Mouse (Mus musculus) heart, embryonic 16.5 days (tissue): Measurements from ENCODE around the gene Pthlh. TPM values are rescaled to one million over a fixed set of nuclear protein-coding genes. Genes with fewer than 3 reads are reported as not detected.

Experiments used
- ATAC-seq: fragments of 200-750 bp; cut with Nextera tagmentation; replicated peaks from 2 replicates; pipeline ENCODE4 v1.8.0; 2017; ENCODE audit warnings: moderate number of reproducible peaks; ENCODE audit not compliant: insufficient read depth, low FRiP score; ENCODE audit errors: extremely low read depth
- H3K27ac ChIP-seq: fragments of 300-500 bp; sonication (generic); 2 replicates; pipeline ENCODE4 v1.5.1; 2014; ENCODE audit warnings: mild to moderate bottlenecking, low read length, control low read depth, moderate library complexity
- H3K27me3 ChIP-seq: fragments of 300-500 bp; sonication (generic); 2 replicates; pipeline ENCODE4 v1.6.1; 2014; ENCODE audit warnings: low read length, mixed read lengths; ENCODE audit not compliant: control insufficient read depth, insufficient read depth
- H3K36me3 ChIP-seq: fragments of 300-500 bp; sonication (generic); 2 replicates; pipeline ENCODE4 v1.6.1; 2014; ENCODE audit not compliant: control insufficient read depth, insufficient read depth
- H3K4me1 ChIP-seq: fragments of 300-500 bp; sonication (generic); 2 replicates; pipeline ENCODE4 v1.6.1; 2014; ENCODE audit warnings: low read length, mixed read lengths; ENCODE audit not compliant: control insufficient read depth, insufficient read depth
- H3K4me2 ChIP-seq: fragments of 300-500 bp; sonication (generic); 2 replicates; pipeline ENCODE4 v1.6.1; 2014; ENCODE audit warnings: low read depth, mild to moderate bottlenecking, control low read depth, low read length
- H3K4me3 ChIP-seq: fragments of 300-500 bp; sonication (generic); 2 replicates; pipeline ENCODE4 v1.5.1; 2014; ENCODE audit warnings: mild to moderate bottlenecking, control low read depth, low read length
- H3K9ac ChIP-seq: fragments of 300-500 bp; sonication (generic); 2 replicates; pipeline ENCODE4 v1.6.1; 2014; ENCODE audit warnings: low read length, control low read depth
- H3K9me3 ChIP-seq: fragments of 300-500 bp; sonication (generic); replicated peaks from 2 replicates; pipeline ENCODE4 v1.6.1; 2016; ENCODE audit warnings: low read length; ENCODE audit not compliant: control insufficient read depth
- WGBS: fragments of 180-500 bp; shearing (Covaris S2); extraction: QIAGEN DNeasy Blood & Tissue Kit; methylation state at CpG from one replicate; pipeline ENCODE4 v1.1.7; 2014; 5-methylcytosine and 5-hydroxymethylcytosine counted together
- polyA plus RNA-seq: library from polyadenylated mRNA; unstranded; fragments of >200 nt; fragmentation: Nextera tagmentation; extraction: Ambion mirVana; gene quantifications from 2 replicates; pipeline ENCODE4 v1.2.1, GENCODE M21; 2015

The Pthlh gene
- polyA plus RNA-seq, 1 experiment from 2014 or later, result 2.0 TPM

DNA sequence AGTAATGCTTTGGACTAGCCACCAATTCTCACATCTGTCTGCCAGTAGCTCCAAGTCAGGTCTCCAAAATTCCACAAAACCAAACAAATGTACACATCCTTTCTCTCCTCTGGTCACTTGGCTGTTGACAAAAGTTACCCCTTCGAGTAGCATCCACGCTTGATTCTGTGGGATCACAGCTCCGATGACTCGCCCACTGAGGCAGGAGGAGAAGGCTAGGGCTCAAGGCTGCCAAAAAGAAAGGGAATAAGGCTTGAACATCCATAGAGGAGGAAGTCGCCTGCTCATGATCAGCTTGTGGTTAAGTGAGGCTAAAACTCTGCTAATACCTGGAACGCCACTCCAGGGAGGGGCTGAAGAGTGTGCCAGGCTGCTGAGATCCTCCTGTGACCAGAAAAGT is 2.5 kb upstream of the Pthlh start:
- Histone ChIP-seq H3K4me2 (no peak overlapping the region), H3K9me3 (no peaks in the 10 kb centered on the region), H3K27ac (no peak overlapping the region), H3K4me1 (peaks cover 12% of the 10 kb centered on the region), H3K36me3 (no peaks in the 10 kb centered on the region), H3K4me3 (no peak overlapping the region), H3K9ac (no peak overlapping the region), H3K27me3 (peaks cover 45% of the 10 kb centered on the region)
- WGBS, result 77% methylated on average over 6 of the region's 6 CpGs
- no peak for ATAC-seq

DNA sequence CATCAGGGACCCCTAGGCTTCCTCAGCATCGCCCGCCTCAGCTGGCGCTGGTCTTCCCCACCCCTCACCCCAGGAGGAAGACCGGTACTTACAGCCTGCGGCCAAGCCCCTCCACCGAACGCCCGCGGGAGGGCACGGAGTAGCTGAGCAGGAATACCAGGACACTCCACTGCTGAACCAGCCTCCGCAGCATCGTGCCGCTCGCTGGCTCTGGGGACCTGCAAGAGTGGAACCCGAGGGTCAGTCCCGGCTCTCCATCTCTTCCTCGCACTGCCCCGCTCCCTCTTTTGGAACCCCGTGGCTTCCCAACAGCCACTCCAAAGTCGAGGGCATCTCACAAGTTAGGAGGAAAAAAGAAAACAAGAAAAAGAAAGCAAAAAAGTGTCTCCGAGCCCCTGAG is 805 bp downstream of the Pthlh start:
- Histone ChIP-seq H3K4me2 (peak overlapping the region; percentile 85), H3K4me3 (peak overlapping the region; percentile 65), H3K9ac (peak overlapping the region; percentile 66), H3K4me1 (peaks cover 11% of the 10 kb centered on the region), H3K27me3 (peaks cover 49% of the 10 kb centered on the region), H3K36me3 (no peaks in the 10 kb centered on the region), H3K9me3 (no peaks in the 10 kb centered on the region), H3K27ac (no peak overlapping the region)
- under 1% methylated on average over 21 of the region's 21 CpGs for WGBS
- ATAC-seq, result no peak

DNA sequence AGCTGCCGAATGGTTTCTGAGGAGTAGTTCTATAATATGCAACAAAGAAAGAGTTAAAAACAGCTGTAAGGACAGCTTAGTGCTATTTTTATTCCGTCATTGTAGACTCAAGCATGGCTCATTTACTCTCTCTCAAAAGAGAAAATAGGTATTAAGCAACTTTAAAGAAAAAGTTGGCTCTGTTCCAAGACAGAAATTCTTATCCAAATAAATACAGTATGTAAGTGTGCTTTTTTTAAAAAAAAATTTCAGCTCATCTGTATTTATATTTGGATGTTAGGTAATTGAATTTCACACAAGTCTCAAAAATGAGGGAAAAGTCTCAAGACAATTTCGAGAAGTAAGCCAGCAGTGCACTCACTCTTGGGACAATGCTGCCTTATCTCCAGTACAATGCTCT is 2.4 kb downstream of the Pthlh start:
- Histone ChIP-seq H3K9me3 (no peaks in the 10 kb centered on the region), H3K36me3 (no peaks in the 10 kb centered on the region), H3K4me1 (peaks cover 9% of the 10 kb centered on the region), H3K27me3 (peaks cover 37% of the 10 kb centered on the region), H3K9ac (no peak overlapping the region), H3K27ac (no peak overlapping the region), H3K4me3 (no peak overlapping the region), H3K4me2 (no peak overlapping the region)
- 40% methylated on average over 3 of the region's 3 CpGs for WGBS
- ATAC-seq, result no peak

DNA sequence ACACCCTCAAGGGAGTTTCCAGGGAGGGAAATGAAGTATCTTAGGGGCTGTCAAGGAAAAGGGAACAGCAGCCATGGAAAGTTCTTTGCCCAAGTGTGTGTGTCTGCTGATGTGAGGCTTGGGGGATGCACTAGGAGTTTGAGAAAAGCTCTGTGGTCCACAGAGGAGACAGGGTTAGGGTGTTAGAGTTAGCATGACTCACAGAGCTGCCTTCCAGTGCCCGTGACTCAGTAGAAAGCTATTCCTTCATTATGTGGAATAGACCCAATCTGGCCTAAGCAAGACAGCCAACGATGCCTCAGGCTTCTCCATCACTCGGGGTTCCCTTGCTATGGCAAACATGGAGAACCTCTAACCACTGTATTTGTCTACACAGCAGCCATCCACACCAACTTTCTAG is 3.2 kb downstream of the Pthlh start:
- Histone ChIP-seq H3K4me3 (no peak overlapping the region), H3K9ac (no peak overlapping the region), H3K9me3 (no peaks in the 10 kb centered on the region), H3K4me1 (peaks cover 9% of the 10 kb centered on the region), H3K27ac (no peak overlapping the region), H3K4me2 (no peak overlapping the region), H3K36me3 (no peaks in the 10 kb centered on the region), H3K27me3 (peaks cover 32% of the 10 kb centered on the region)
- ATAC-seq, result no peak
- 69% methylated on average over 3 of the region's 3 CpGs for WGBS

DNA sequence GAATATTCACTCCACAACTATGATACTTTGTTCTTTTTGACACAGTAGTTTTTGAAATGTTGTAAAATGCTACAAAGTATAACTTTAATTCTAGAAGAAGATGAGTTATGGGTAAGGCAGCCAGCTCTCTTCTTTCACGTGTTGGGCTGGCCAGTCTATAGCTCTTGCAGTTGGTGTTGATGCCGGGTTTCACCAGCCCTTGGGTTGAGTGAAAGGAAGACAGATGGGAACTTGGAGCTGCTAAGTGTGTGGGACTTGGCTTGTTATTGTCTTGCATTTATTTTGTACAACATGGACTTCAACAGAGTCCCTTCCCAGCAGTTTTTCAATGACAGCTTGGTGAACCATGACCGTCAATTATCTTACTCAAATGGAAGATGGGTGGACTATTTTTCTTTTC is 16.2 kb downstream of the Pthlh start:
- no peak overlapping the region for H3K9ac ChIP-seq
- no peak overlapping the region for H3K4me3 ChIP-seq
- no peak for ATAC-seq
- no peak overlapping the region for H3K4me2 ChIP-seq
- WGBS, result 70% methylated on average over 3 of the region's 3 CpGs
- no peak overlapping the region for H3K27ac ChIP-seq
- no peaks in the 10 kb centered on the region for H3K4me1 ChIP-seq
- no peaks in the 10 kb centered on the region for H3K9me3 ChIP-seq
- no peaks in the 10 kb centered on the region for H3K36me3 ChIP-seq
- H3K27me3 ChIP-seq, result no peaks in the 10 kb centered on the region

DNA sequence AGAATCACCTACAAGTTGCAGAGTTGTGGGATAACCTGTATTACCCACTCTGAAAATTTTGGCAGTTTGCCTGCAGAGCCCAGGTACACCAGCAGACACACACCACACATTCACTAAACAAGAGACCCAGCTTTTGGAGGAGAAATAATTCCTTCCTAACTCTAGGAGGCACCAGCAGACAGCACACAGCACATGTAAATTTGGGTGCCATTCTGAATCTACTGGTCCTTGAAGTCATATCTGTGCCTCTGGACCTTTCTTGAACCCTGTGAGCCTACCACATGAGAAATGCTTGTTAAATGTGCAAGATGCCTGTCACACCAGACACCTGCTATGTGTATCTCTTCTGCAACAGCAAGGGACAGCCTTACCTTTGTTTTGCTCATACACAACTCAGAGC is 19.7 kb downstream of the Pthlh start:
- H3K4me3 ChIP-seq, result no peak overlapping the region
- no peak overlapping the region for H3K9ac ChIP-seq
- H3K36me3 ChIP-seq, result no peaks in the 10 kb centered on the region
- ATAC-seq, result no peak
- H3K27ac ChIP-seq, result no peak overlapping the region
- no peaks in the 10 kb centered on the region for H3K9me3 ChIP-seq
- H3K4me2 ChIP-seq, result no peak overlapping the region
- no peaks in the 10 kb centered on the region for H3K27me3 ChIP-seq
- no peaks in the 10 kb centered on the region for H3K4me1 ChIP-seq

DNA sequence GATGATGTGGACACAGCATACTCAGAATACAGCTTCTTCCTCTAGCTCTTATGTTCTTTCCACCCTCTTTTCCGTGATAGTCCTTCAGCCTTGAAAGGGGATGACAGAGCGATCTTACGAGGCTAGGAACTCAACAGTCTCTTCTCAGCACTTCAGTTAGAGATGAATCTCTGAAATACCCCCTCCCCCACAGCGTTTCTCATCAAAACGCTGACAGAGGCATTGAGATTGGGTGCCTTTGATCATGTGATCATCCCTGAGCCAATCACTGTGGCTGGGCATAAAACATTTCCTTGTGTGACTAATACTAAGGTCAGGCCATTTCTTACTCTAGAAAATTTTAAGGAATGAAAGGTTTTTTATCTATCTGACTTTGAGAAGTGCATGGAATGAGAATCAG is 20.3 kb downstream of the Pthlh start:
- no peak overlapping the region for H3K4me3 ChIP-seq
- no peak overlapping the region for H3K27ac ChIP-seq
- no peaks in the 10 kb centered on the region for H3K27me3 ChIP-seq
- H3K9me3 ChIP-seq, result no peaks in the 10 kb centered on the region
- no peak overlapping the region for H3K4me2 ChIP-seq
- no peak for ATAC-seq
- no peaks in the 10 kb centered on the region for H3K4me1 ChIP-seq
- 42% methylated on average over 5 of the region's 5 CpGs for WGBS
- H3K36me3 ChIP-seq, result no peaks in the 10 kb centered on the region
- H3K9ac ChIP-seq, result no peak overlapping the region

DNA sequence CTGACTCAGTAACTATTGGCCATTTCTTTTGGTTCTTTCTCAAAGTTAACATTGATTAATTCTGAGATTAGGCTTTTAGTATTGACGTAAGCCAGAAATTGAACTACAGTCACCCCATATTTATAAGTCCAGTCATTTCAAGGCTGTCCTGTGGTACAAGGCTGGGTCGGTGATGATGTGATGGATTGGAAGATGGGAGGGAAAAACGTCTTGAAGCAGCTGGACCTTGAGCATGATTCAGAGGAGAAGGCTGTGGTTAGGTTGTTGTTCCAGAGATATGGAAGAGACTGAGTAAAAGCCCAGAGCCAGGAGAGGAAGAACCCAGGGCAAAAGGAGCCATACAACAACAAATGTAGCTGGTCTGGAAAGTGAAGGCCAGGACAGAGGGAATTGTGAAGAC is 22.4 kb downstream of the Pthlh start:
- Histone ChIP-seq H3K36me3 (no peaks in the 10 kb centered on the region), H3K9me3 (no peaks in the 10 kb centered on the region), H3K9ac (no peak overlapping the region), H3K4me3 (no peak overlapping the region), H3K27ac (no peak overlapping the region), H3K27me3 (no peaks in the 10 kb centered on the region), H3K4me1 (no peaks in the 10 kb centered on the region), H3K4me2 (no peak overlapping the region)
- 64% methylated on average over 3 of the region's 3 CpGs for WGBS
- no peak for ATAC-seq

DNA sequence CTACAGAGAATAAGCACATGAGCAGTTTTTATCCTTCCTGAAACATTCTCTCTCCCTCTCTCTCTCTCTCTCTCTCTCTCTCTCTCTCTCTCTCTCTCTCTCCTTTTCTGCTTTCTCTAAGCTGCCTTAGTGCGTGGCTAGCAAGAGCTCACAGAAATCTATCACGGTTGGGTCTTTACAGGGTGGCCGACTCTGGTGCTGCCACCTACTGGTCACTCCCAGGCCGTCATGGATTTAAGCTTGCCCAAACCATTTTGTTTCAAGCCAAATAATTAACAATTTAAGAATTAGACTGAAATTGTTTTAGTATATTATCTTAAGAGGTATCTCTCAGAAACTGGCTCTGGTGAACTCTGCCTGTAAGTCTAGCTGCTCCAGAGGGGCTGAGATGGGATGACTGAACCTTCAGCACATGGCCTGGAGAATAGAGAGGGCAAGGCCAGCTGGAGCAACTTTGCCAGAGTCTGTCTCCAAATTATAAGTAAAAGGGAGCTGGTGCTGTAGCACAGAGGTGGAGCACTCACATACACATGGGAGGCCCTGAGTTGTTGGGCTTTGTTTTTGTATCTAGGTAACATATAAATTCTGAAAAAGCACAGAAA is 23.7 kb downstream of the Pthlh start:
- no peaks in the 10 kb centered on the region for H3K27me3 ChIP-seq
- 2% methylated on average over 4 of the region's 4 CpGs for WGBS
- no peak for ATAC-seq

More for the DNA sequence above, 23.7 kb downstream of the Pthlh start:
- Histone ChIP-seq H3K4me2 (no peak overlapping the region), H3K9me3 (no peaks in the 10 kb centered on the region), H3K36me3 (no peaks in the 10 kb centered on the region), H3K4me3 (no peak overlapping the region), H3K9ac (no peak overlapping the region), H3K27ac (no peak overlapping the region), H3K4me1 (no peaks in the 10 kb centered on the region)
